Mouse (Mus musculus) hindlimb bud, embryonic 11.5 days (tissue): ENCODE data around the gene Nat8f2.

Source experiments
- DNase-seq: peaks from one replicate; pipeline ENCODE4 v3.0.0-alpha.2; 2012; ENCODE audit warnings: low read depth, low spot score; ENCODE audit errors: extremely low spot score

Nat8f2 gene

DNA sequence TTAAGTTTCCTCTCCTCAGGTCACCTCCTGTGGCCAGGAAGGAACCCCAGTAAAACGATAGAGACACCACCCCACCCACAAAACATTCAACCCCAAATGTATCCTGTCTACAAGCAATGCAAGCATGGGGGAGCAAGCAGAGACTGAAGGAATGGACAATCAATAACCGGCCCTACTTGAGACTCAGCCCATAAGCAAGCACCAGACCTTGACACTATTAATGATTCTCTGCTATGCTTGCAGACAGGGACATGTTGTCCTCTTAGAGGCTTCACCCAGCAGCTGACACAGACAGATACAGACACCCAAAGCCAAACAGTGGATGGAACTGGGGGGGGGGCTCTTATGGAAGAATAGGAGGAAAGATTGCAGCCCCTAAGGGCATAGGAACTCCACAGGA, 43.1 kb downstream of the Nat8f2 start:
- DNase-seq, result no peak

DNA sequence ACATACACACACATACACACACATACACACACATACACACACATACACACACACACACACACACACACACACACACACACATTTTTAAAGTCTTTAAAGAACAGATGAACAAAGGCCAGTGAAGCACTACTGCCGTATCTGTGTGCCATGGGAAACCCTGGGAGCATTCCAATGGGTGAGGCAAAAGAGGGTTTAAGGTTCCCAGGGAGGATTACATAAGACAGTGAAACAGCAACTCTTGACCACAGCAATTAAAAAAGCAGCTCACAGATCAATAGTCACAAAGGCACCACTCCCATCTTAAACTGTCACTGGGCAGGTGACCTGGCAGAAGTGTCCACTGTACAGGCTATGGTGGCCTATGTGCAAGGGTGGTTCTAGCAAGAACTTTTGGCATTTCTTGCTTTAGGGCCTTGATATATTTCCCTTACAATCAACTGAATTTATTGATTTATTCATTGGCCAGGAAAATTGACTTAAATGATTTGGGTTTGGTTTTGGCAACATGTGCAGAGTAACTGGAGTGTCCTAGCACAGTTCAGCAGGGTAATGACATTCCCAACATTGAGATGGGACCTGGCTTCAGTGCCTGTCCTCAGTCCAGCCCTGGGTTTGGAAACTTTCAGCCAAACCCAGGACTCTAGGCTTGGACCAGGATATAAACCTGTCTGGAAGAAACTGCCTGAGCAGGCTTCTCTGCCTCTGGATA, 45.4 kb downstream of the Nat8f2 start:
- no peak for DNase-seq

DNA sequence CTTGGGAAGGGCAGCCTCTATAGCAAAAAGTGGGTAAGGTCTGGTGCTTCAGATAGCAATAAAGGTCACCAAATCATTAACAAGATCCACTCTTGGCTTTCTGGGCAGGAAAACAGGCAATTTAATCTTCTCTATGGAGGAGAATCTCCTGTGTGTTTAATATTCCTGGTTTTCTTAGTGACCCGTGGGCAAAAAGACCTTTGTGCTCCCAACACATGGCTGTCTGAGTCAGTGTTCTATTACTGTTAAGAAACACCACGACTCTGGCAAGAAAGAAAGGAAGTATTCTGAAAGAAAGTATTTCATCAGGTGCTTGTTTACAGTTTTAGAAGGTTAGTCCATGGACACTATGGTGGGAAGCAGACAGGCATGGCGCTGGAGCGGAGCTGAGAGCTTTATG, 46.7 kb downstream of the Nat8f2 start:
- DNase-seq, result no peak

GRCm38 (mm10) chr6:85820837-85821236, 48.1 kb downstream of the Nat8f2 start, which contains the start of the genes Nat8f6 and Nat8f5:
Nat8f6 (minus strand) TSS chr6:85820954.
Nat8f5 (minus strand) TSS chr6:85820972.
- no peak for DNase-seq

GRCm38 (mm10) chr6:85818338-85818737, 50.6 kb downstream of the Nat8f2 start:
- DNase-seq, result no peak
